Mouse (Mus musculus) duodenum, adult 2 months (tissue): ENCODE measurements around the gene Tchp. TPM values are rescaled to one million over a fixed set of nuclear protein-coding genes. Genes with fewer than 3 reads are reported as not detected.

ENCODE experiments used
- polyA plus RNA-seq: library from polyadenylated mRNA; depleted of rRNA; stranded (reverse); fragments of >200 nt; gene quantifications from 2 replicates; pipeline ENCODE4 v1.2.3, GENCODE M21; 2012; ENCODE audit warnings: low replicate concordance; rRNA removed

The Tchp gene
- polyA plus RNA-seq, result 2.9 and 7.1 TPM in 2 replicates

DNA sequence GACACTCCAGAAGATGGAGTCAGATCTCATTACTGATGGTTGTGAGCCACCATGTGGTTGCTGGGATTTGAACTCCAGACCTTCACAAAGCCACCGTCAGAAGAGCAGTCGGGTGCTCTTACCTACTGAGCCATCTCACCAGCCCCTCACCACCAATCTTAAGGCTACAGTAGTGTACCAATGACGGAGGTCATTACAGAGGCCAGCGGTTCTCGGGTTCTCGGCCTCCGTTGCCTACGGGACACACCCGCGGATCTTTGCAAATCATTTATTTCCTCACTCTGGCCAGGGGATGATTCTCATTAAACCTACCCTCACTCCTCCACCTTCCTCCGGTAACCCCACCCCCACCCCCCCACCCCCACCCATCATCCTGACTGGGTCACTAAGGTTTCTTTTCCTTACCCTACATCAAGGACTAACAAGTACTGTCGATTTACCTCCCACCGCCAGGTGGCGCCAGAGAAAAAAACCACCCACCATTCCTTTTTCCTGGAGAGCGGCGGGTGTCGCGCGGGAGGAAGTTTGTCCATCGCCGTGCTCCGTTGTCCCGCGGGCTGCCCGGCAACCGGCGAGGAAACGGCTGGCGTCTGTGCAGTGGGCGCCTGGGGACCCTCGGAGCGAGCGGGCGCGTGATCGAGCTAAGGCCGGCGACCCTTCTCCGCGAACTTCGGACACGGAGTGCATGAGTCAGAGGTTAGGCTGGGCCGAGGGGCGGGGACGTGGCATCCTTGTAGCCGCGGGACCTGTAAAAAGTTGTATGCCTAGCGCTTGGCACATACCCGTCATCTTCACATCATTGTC is at the start of gene Tchp:
TSS of gene Tchp (plus strand) at position 496 of the 804 bp plus-strand sequence.

DNA sequence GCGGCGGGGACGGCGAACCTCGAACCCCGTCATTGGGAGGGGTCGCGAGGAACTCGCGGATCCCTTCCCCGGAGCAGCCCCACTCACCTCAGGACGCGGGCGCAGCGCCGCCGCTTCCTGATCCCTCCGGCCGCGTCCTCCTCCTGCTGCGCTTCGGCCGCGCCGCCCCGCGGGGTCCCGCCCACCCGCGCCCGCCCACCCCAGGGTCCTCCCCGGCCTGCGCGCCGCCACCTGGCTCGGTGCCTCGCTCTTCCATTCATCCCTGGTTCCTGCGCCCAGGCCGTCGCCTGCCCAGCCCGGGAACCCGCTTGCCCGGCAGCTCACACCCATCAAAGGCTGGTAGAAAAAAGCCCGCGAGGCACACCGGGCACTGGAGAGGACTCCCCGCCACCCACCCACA is 49.3 kb upstream of the Tchp start, which contains the start of gene Trpv4:
TSS of gene Trpv4 (minus strand) at position 167 of the 400 bp plus-strand sequence.

DNA sequence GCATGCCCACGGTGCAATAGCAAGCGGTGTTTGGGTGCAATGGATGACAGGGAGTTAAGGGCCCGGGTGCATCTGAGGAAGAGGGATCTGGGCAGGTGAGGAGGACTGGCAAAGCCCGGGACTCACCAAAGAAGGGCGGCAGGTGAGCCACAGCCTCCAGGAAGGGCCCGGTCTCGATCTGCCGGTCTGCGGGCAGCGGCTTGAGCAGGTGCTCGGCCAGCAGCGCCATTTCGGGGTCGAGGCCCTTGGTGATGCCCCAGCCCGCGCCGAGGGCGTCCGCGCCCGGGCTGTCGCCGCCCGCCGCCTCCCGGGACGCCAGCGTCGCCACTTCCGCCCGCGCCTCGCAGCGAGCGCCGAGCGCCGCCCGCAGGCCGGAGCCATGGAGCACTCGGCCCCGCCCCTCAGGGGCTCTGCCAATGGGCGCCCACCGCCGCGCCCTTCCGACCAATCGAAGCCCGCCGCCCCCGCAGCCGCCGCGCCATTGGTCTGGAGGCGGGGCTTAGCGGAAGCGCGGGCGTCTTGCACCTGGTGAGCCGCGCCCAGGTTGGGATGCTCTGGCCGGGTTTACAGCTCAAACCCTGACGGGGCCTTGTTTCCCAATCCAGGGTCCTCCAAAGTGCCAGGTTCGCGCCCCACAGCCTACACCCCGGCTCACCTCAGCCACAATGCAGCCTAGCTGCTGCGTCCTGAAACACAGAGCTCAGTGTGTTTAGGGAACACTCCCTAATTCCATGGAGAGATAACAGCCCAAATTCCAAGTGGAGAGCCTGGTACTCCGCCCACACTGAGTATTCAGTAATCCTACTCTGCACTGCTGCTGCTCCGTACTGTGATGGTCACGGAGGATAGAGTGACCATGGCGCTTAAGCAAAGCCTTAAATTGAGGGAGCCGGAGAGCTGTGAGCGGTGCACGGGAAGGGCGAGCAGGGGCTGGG is 16.7 kb upstream of the Tchp start, which contains the start of gene Gltp:
TSS of gene Gltp (minus strand) at position 352 of the 935 bp plus-strand sequence.

Other genes with a start within 250 kb of the Tchp start
- 3.6 and 7.3 TPM in 2 replicates for gene Fam222a, start 139.7 kb upstream of the Tchp start, polyA plus RNA-seq
- gene Trpv4, start 49.3 kb upstream of the Tchp start, polyA plus RNA-seq, result 2.0 and 4.0 TPM in 2 replicates
- gene Gltp, start 16.8 kb upstream of the Tchp start, polyA plus RNA-seq, result 141 and 243 TPM in 2 replicates
- gene Ankrd13a, start 66.9 kb downstream of the Tchp start, polyA plus RNA-seq, result 77.4 and 78.8 TPM in 2 replicates
- 14.0 and 21.1 TPM in 2 replicates for gene Git2, start 67.8 kb downstream of the Tchp start, polyA plus RNA-seq
- 4.2 and 11.5 TPM in 2 replicates for gene 1500011B03Rik, start 115.7 kb downstream of the Tchp start, polyA plus RNA-seq
- not detected in 2 replicates for gene 4930519G04Rik, start 145.9 kb downstream of the Tchp start, polyA plus RNA-seq
- not detected in 2 replicates for gene Gm9936, start 150.9 kb downstream of the Tchp start, polyA plus RNA-seq
- gene Oasl2, start 189.2 kb downstream of the Tchp start, polyA plus RNA-seq, result 7.4 and 29.4 TPM in 2 replicates
- 61.4 and 170 TPM in 2 replicates for gene Oasl1, start 215.5 kb downstream of the Tchp start, polyA plus RNA-seq
- 8.0 and 12.2 TPM in 2 replicates for gene 2210016L21Rik, start 234.4 kb downstream of the Tchp start, polyA plus RNA-seq